8 mouse cellular contexts compared by ENCODE assay signal in the genomic region with DNA sequence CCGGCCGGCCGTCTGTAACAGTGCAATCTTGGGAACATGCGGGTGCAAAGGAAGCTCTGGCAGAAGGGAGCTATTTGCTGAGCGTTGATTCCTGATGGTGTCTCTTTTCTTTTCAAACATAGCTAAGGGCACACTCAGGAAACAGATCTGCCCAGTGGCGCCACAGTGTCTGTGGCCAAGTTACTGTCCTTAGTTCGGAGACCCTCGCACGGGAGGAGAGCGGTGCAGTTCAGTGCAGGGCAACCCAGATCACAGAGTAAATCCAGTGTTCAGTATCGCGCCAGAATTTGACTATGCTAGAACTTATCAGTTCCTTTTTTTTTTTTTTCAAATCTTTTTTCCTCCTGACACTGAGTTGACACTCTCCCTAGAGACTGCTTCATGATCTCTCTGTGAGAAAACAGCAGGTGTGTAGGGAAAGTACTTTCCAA. TPM values are rescaled to one million over a fixed set of nuclear protein-coding genes. Genes with fewer than 3 reads are reported as not detected.
DNase-seq lines count a peak whose midpoint lies in the region; ATAC-seq lines count a peak whose summit lies in the region.

No protein-coding gene starts in this region.

- peak overlapping the region; percentile 78 for H3K4me2 ChIP-seq in lung, embryonic 15.5 days

- no peak for DNase-seq in lung, adult 18-20 months
- DNase-seq in hindbrain, embryonic 10.5 days (ENCODE audit: low spot score) = no peak
- no peak for DNase-seq in cerebellum, postnatal 36 days
- no peak for DNase-seq in MN1 (ENCODE audit: low spot score)

- H3K9ac ChIP-seq in lung, embryonic 15.5 days = peak overlapping the region; percentile 73

- 1% methylated on average over 12 of the region's 12 CpGs for WGBS in lung, embryonic 15.5 days
- WGBS in hindbrain, embryonic 10.5 days = under 1% methylated on average over 12 of the region's 12 CpGs

- no peaks in the 10 kb centered on the region for H3K36me3 ChIP-seq in lung, embryonic 15.5 days
- no peaks in the 10 kb centered on the region for H3K36me3 ChIP-seq in hindbrain, embryonic 10.5 days
- H3K36me3 ChIP-seq in megakaryocyte, embryonic 14.5 days (replicated peaks; ENCODE audit: low read length) = no peaks in the 10 kb centered on the region

- no peak for ATAC-seq in lung, embryonic 15.5 days (ENCODE audit: borderline replicate concordance, extremely low read depth, low FRiP score, low TSS enrichment)
- peak; percentile 16 for ATAC-seq in common myeloid progenitor, adult 5-6 weeks (replicated peaks; ENCODE audit: low read depth, poor library complexity, severe bottlenecking)
- ATAC-seq in cerebellum, adult (ENCODE audit: insufficient number of reproducible peaks, low FRiP score, low TSS enrichment) = no peak; the same call in 1 of the 2 replicates

- H3K27ac ChIP-seq in lung, embryonic 15.5 days = peak overlapping the region; percentile 94
- H3K27ac ChIP-seq in hindbrain, embryonic 10.5 days = peak overlapping the region; percentile 92

- H3K4me3 ChIP-seq in lung, embryonic 15.5 days = peak overlapping the region; percentile 61
- peak overlapping the region; percentile 69 for H3K4me3 ChIP-seq in hindbrain, embryonic 10.5 days
- peak overlapping the region; percentile 93 for H3K4me3 ChIP-seq in megakaryocyte, embryonic 14.5 days (replicated peaks)

- no peaks in the 10 kb centered on the region for H3K9me3 ChIP-seq in lung, embryonic 15.5 days
- H3K9me3 ChIP-seq in hindbrain, embryonic 10.5 days = no peaks in the 10 kb centered on the region
- H3K9me3 ChIP-seq in megakaryocyte, embryonic 14.5 days = no peaks in the 10 kb centered on the region

- peaks cover 19% of the 10 kb centered on the region for H3K4me1 ChIP-seq in lung, embryonic 15.5 days
- peaks cover 25% of the 10 kb centered on the region for H3K4me1 ChIP-seq in hindbrain, embryonic 10.5 days (replicated peaks)
- peaks cover 62% of the 10 kb centered on the region for H3K4me1 ChIP-seq in megakaryocyte, embryonic 14.5 days

- no peaks in the 10 kb centered on the region for H3K27me3 ChIP-seq in lung, embryonic 15.5 days
- peaks cover 9% of the 10 kb centered on the region; the same call in 1 of the 2 replicates for H3K27me3 ChIP-seq in hindbrain, embryonic 10.5 days (ENCODE audit: insufficient read depth, poor library complexity, severe bottlenecking)
- H3K27me3 ChIP-seq in megakaryocyte, embryonic 14.5 days (replicated peaks) = no peaks in the 10 kb centered on the region

RNA-seq across cellular contexts. Expression of a gene that starts 3.2 kb away (rescaled TPM):
- polyA plus RNA-seq in lung, embryonic 15.5 days (2015; fragmentation: Nextera tagmentation; extraction: Ambion mirVana) = 16.1 and 19.8 TPM in 2 replicates
- total RNA-seq in common myeloid progenitor, adult 5-6 weeks (2017) = 48.4 and 57.5 TPM in 2 replicates
- 13.9 and 17.4 TPM in 2 replicates for polyA plus RNA-seq in hindbrain, embryonic 10.5 days (2016; fragmentation: Nextera tagmentation; extraction: Ambion mirVana)
- polyA plus RNA-seq in megakaryocyte, embryonic 14.5 days (2012; ENCODE audit: insufficient read depth, low replicate concordance) = 2.3 and 9.1 TPM in 2 replicates
